Mouse (Mus musculus) layer of hippocampus, adult 11-12 months (tissue): Measurements from ENCODE around the gene Gpr183.

Source experiments
- DNase-seq: peaks from one replicate; pipeline ENCODE4 v3.0.0; 2022; ENCODE audit warnings: low spot score

The Gpr183 gene

DNA sequence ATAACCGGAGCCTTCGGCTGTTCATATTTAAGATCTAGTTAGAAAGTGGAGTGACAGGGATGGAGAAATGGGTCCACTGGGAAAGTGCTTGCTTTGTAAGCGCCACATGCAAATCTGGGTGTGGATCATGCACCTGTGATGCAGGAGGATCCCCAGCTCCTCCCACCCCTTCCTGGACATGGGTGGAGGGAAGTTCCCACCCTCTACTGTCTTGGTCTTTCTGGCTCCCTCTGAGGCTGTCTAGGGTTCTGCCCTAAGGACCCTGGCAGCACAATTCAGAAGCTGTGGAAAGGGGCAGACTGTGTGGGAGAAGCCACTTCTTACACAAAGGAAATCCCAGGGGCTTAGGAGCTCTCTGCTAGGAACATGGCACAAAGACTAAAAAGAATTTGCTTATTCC, 33.4 kb downstream of the Gpr183 start:
- no peak for DNase-seq

DNA sequence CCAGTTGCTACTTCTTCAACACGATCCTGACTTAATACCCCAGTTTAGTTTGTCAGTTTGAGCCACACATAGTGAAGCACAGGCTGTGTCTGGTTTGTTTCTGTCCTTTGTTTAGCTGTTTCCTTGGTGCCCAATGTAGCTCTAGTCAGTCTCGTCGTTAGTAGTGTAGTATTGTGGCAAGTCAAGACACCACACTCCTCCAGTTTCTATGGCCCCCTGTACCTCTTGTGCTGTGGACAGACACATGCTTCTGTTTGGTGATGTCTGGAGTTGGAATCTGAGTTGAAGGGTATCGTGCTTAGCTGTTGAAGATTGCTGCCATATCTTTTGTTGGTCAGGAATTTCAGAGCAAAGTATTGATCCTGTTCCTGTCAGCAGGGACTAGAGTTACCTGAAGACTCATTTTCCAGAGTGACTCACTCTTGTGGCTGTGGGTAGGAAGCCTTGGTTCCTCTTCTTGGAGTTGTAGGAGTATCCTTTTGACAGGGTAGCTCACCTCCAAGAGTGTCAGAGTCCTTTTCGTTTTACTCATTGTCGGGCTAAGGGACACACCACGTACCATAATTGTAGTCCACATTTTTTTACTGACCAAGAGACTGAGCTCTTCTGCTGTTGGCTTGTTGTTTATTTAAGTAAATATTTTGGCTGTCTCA, 34.1 kb downstream of the Gpr183 start:
- DNase-seq = no peak

GRCm38 (mm10) chr14:121929243-121929951, 35.6 kb downstream of the Gpr183 start:
- no peak for DNase-seq

DNA sequence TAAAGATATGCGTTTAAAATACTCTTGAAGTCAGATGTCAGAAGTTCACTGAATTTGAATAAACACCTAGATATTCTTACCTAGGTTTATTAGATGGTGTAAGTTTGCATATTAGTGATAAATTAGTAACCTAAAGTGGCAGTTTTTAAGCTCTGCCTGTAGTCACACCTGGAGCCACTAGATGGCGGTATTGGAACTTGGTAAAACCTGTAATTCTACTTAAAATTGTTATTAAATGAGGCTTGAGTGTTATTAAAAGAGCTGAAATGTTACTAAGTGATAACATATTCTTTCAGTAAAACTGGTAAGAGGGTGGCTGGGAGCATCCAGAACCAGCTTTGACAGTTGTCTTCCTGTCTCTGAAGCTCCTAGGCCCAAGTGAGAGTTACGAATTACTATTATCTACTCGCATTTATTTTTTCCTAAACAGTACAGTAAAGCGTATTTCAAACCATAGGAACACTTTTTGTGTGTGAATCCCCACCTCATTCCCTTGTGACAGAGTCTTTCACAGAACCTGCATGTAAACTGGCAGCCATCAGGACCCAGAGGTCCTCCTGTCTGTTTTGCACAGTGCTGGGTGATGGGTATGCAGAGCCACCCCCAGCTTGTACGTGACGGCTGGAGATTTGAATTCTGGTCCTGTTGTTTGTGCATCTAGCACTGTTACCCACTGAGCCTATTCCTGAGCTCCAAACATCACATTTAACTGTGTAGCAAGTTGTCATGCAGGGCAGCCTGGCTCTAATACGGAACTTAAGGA, 36.4 kb downstream of the Gpr183 start:
- peak; percentile 70 for DNase-seq

DNA sequence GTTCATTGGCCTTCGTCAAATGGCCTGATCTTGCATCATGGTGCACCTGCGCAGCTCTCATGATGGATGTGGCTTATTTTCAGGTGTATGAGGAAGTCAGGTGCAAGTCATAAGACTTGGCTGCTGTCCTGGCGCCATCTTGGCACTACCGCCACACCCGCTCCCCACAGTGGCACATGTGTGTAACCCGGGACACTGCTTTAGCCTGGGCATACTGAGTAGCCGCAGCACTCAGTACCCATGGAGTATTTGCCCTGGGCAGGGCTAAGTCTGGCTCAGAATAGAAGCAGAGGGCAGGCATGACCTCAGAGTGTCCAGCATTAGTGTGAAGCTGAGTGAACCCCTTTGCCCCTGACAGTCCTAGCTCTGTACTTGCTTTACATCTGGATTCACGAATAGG, 37.5 kb downstream of the Gpr183 start:
- DNase-seq = no peak

DNA sequence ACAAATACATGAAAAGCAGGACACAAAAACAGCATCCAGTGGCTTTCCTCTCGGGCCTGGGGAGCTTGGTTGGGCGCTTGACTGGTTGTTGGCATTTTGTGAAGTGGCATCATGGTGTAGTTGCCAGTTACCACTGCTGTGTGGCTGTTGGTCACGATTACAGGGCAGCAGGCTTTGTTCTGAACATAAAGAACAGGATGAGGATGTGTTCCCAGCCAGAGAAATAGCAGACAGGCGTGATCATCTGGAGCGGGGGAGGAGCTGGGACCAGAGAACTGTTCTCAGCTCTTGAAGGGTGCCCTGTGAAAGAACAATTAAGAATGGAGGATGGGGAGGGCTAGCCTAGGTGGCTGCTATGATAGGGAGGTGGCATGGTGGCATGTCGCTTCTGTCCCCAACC, 38.1 kb downstream of the Gpr183 start:
- no peak for DNase-seq

DNA sequence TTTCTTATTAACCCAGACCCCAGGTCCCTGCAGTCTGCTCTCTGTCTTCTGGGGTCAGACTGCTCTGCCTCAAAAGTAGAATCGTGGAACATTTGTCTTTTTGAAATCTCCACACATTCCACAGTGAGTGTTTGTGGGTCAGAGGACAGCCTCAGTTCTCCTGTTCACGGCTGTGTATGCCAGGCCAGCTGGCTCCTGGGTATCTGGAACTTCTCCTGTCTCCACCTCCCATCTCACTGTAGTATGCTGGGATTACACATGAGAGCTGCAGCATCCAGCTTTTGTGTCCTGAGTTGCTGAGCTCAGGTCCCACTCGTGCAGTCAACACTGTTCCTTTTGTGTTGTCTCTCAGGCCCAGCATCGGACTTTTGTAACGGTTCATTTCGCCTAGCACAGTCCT, 40.1 kb downstream of the Gpr183 start:
- DNase-seq = no peak

- DNase-seq = no peak
These were observed 42.3 kb downstream of the Gpr183 start for GRCm38 (mm10) chr14:121922731-121923130.

GRCm38 (mm10) chr14:121922016-121922415, 43.0 kb downstream of the Gpr183 start:
- no peak for DNase-seq

GRCm38 (mm10) chr14:121920511-121921124, 44.4 kb downstream of the Gpr183 start:
- DNase-seq = no peak

DNA sequence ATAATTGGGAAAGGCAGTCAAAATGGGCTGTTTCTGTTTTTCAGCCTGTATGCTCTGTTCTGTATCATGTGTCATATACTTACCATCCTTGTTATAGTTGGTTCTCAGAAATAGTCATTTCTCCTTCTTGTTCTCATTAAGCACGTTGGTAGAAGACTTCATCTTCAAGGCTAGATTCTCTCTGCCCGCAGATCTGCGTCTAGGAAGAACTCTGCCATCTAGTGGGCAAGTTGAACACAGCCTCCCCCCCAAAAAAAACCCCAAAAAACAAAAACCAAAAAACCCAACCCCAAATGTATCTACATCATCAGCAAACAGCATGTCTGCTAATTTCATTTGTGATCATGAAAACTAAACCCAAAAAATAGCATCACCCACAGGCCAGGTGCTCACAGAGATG, 45.2 kb downstream of the Gpr183 start:
- no peak for DNase-seq

- no peak for DNase-seq
These were observed 46.7 kb downstream of the Gpr183 start for GRCm38 (mm10) chr14:121918266-121918665.

- DNase-seq = no peak
These were observed 48.5 kb downstream of the Gpr183 start for GRCm38 (mm10) chr14:121916311-121917094.

- DNase-seq = no peak
These were observed 49.4 kb downstream of the Gpr183 start, which contains the start of gene Gpr18 for GRCm38 (mm10) chr14:121915621-121916020. Gene Gpr18 (minus strand): TSS chr14:121915781.

GRCm38 (mm10) chr14:121915143-121915542, 49.9 kb downstream of the Gpr183 start:
- DNase-seq = no peak

GRCm38 (mm10) chr14:121912501-121912900, 52.5 kb downstream of the Gpr183 start:
- DNase-seq = no peak

DNA sequence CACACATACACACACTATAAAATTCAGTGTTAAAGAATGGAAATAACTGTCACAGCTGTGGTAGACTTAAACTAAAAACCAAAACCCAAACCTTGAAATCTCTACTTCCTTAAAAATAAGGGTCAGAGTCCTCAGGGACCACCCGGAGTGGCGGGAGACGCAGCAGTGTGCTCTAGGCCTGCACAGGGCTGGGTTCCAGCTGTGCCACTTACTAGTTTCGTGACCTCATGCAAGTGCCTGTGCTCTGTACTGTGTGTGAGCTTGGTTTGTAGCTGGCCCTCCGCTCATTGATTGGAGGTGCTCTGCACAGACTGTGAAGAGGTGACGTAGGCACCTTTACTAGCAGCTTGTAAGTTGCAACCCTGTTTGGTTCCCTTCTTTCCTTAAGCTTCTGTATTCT, 55.1 kb downstream of the Gpr183 start:
- no peak for DNase-seq

DNA sequence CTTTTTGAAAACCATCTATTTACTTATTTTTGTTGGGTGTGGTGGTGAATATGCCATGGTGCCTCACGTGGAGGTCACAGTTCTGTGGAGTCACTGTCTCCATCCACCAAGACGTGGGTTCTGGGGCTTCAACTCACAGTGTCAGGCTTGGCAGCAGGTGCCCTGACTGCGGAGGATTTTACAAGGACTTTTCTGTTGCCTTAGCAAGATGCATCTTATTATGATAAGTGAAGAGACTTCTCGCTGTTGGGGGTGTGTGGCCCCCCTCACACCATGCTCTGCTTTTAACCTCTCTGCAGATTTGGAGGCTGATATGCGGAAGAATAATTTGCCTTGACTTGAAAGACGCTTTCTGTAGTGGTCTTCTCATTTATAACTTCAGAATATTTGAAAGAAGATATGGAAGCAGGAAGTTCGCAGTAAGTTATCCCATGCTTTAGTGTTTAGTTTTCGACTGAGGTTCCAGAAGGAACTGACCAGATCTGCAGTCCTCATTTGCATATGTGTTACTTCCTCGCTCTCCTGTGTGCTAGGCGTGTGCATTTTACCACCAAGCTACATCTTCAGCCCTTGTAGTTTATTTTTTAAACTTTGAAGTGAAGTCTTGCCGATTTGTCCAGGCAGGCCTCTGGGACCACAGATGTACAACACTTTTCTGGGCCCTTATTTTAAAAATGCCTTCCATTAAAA, 57.9 kb downstream of the Gpr183 start:
- DNase-seq = no peak

DNA sequence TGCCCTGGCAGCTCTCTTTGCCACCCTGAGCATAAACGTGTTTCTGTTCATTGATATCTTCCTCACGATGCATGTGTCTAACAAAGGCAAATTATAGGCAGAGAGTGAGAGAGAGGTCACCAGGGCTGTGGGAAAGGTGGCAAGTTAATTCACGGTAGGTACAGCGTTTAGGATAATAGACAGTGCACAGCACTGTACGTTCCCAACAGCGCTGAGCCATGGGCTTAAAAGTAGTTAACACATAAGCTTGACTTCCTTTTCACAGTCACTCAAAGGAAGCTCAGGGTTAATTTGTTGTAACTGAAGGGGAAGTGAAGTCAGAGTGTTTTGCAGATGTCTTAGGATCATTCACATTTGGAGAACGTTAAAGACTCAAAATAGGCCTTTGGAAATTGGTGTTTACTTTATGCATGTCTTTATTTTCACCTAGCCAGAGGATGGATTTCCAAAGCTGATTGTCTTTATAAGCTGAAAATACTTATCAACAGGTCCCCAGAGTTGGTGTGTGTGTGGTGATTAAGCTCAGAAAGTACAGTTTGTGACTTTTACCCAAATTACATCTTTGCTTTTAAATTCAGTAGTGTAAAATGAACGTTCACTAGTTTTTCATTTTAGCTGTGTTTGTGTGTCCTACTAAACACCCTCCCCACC, 58.5 kb downstream of the Gpr183 start:
- DNase-seq = no peak

DNA sequence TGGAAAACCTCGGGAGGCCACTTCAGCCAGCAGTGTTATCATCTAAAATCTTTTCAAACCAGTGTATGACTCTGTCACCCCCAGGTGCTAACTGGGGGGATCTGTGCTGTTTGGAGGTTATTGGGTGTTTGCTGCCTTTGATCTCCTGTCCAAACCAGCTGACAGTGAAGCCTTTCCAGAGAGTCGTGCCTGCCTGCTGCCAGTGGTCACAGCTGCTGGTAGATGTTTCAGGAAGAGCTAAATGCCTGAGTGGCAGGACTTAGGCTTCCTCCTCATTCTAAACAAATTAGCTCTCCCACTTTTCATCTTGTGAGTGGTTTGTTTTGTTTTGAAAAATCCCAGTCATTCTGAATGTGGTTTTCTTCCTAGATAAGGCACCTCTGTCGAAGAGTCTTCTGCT, 60.2 kb downstream of the Gpr183 start:
- DNase-seq = no peak
